Mouse (Mus musculus): ENCODE measurements around the gene Vps33a. TPM values are rescaled to one million over a fixed set of nuclear protein-coding genes. Genes with fewer than 3 reads are reported as not detected.

Vps33a gene
- total and polyA plus RNA-seq, 2 experiments from 2014 or later: 42.0 to 56.2 TPM

DNA sequence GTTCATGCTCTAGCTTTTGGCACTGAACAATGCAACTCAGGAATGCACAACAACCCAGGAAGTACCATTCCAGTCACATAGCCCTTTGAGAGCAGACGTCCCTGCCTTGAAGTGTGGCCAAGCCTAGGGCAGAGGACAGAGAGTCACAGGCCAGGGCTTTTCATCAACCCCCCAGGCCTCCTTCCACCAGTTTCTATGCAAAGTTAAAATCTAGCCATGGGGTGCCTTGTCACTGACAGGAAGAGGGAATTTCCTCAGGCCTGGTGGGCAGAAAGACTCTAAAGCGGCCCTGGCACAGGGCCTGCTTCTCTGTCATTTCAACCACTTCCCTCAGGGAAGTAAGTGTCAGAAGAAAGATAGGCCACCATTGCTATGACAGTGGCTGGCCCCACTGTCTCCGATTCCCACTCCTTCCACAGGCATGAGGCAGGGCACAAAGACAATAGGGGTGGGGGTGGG is 34.4 kb upstream of the Vps33a start:
- Histone ChIP-seq H3K4me2 (ENCODE audit: low read depth, low read length, poor library complexity, severe bottlenecking) (no peak overlapping the region), H3K27ac (ENCODE audit: low read depth, low read length) (no peak overlapping the region), H3K27me3 (ENCODE audit: insufficient read depth, low read length) (no peaks in the 10 kb centered on the region), H3K36me3 (ENCODE audit: insufficient read depth, low read length) (peaks cover 37% of the 10 kb centered on the region), H3K9ac (replicated peaks; ENCODE audit: low read length, poor library complexity, severe bottlenecking) (no peak overlapping the region), H3K4me1 (ENCODE audit: insufficient read depth, low read length) (no peaks in the 10 kb centered on the region), H3K4me3 (ENCODE audit: low read depth, low read length) (no peak overlapping the region), H3K9me3 (ENCODE audit: low read length) (no peaks in the 10 kb centered on the region)
- DNase-seq (ENCODE audit: low spot score): peak; percentile 73
- no peak for ATAC-seq (ENCODE audit: low FRiP score)
- 54% methylated on average over 3 of the region's 3 CpGs for WGBS
- TF ChIP-seq CTCF (IDR thresholded peaks at IDR 0.05): no peak

DNA sequence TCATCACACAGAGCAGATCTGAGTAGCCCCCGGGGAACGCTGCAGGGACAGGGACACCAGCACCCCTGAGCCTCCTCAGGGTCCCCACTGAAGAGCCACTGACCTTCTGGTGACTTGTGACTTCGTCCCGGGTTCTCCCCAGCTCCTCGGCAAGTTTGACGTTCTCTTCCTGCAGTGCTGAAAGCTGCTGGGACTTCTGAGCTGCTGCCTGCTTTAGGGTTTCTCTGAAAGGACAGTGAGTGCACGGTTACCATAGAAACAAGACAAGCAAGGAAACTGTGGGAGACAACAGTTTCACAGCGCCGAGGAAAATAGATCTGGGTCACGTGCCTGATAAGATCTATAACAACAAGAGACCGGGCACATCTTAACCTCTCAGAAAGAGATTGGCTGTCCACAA is 30.7 kb upstream of the Vps33a start:
- H3K4me3 ChIP-seq (ENCODE audit: low read depth, low read length): peak overlapping the region; percentile 9; the same call in 1 of the 2 replicates
- TF ChIP-seq CTCF (IDR thresholded peaks at IDR 0.05): no peak
- H3K27me3 ChIP-seq (ENCODE audit: insufficient read depth, low read length): no peaks in the 10 kb centered on the region
- H3K9ac ChIP-seq (replicated peaks; ENCODE audit: low read length, poor library complexity, severe bottlenecking): no peak overlapping the region; the same call in 1 of the 2 replicates
- no peaks in the 10 kb centered on the region for H3K9me3 ChIP-seq (ENCODE audit: low read length)
- 26% methylated on average over 11 of the region's 11 CpGs for WGBS
- DNase-seq (ENCODE audit: low spot score): peak; percentile 72
- H3K27ac ChIP-seq (ENCODE audit: low read depth, low read length): no peak overlapping the region
- H3K4me2 ChIP-seq (ENCODE audit: low read depth, low read length, poor library complexity, severe bottlenecking): peak overlapping the region; percentile 16
- ATAC-seq (ENCODE audit: low FRiP score): peak; percentile 27; the same call in 1 of the 2 replicates
- peaks cover 37% of the 10 kb centered on the region for H3K36me3 ChIP-seq (ENCODE audit: insufficient read depth, low read length)
- H3K4me1 ChIP-seq (ENCODE audit: insufficient read depth, low read length): no peaks in the 10 kb centered on the region

DNA sequence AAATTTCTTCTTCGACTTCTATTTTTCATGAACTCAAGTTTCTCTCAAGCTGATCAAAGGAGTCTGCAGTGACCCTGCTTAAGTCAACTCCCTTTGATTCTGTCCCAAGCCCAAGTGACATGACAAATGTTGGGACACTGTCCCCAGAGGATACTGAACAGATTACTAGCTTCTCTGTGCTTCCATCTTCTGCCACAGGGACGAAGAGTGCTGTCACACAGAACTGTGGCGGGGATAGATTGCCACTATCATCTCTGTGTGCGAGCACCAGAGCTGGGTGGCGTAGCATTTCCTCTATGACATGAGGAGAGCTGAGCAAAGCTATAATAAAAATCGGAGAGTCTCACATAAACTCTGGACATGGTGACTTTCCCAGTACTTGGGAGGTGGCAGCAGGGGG is 29.3 kb upstream of the Vps33a start:
- H3K9ac ChIP-seq (replicated peaks; ENCODE audit: low read length, poor library complexity, severe bottlenecking): no peak overlapping the region
- H3K27me3 ChIP-seq (ENCODE audit: insufficient read depth, low read length): no peaks in the 10 kb centered on the region
- no peak overlapping the region for H3K4me3 ChIP-seq (ENCODE audit: low read depth, low read length)
- DNase-seq (ENCODE audit: low spot score): peak; percentile 8
- H3K4me2 ChIP-seq (ENCODE audit: low read depth, low read length, poor library complexity, severe bottlenecking): no peak overlapping the region
- no peak for ATAC-seq (ENCODE audit: low FRiP score)
- no peaks in the 10 kb centered on the region for H3K9me3 ChIP-seq (ENCODE audit: low read length)
- H3K27ac ChIP-seq (ENCODE audit: low read depth, low read length): no peak overlapping the region
- H3K4me1 ChIP-seq (ENCODE audit: insufficient read depth, low read length): no peaks in the 10 kb centered on the region
- peaks cover 24% of the 10 kb centered on the region for H3K36me3 ChIP-seq (ENCODE audit: insufficient read depth, low read length)
- no peak for TF ChIP-seq CTCF (IDR thresholded peaks at IDR 0.05)
- 92% methylated on average over 6 of the region's 6 CpGs for WGBS

DNA sequence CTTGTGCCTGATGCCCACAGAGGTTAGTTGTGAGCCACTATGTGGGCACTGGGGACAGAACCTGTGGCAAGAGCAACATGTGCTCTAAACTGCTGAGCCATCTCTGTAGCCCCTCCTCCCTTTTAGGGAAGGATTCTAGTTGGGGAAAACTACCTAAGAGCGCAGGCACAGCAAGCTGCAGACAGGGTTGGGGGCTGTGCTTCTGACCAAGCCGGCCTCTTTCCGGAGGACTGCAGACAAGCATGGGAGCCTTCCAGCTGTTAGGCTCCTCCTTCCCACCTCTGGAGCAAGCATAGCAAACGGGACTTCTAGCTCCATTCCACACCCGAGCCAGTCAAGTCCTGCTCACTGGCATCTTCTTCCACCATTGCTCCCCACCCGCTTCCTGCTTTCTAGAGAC is 26.5 kb upstream of the Vps33a start:
- peaks cover 25% of the 10 kb centered on the region for H3K36me3 ChIP-seq (ENCODE audit: insufficient read depth, low read length)
- H3K9ac ChIP-seq (replicated peaks; ENCODE audit: low read length, poor library complexity, severe bottlenecking): no peak overlapping the region
- H3K4me1 ChIP-seq (ENCODE audit: insufficient read depth, low read length): no peaks in the 10 kb centered on the region
- H3K4me3 ChIP-seq (ENCODE audit: low read depth, low read length): no peak overlapping the region
- no peak for ATAC-seq (ENCODE audit: low FRiP score)
- TF ChIP-seq CTCF (IDR thresholded peaks at IDR 0.05): no peak
- WGBS: 43% methylated on average over 6 of the region's 6 CpGs
- no peak for DNase-seq (ENCODE audit: low spot score)
- no peaks in the 10 kb centered on the region for H3K9me3 ChIP-seq (ENCODE audit: low read length)
- no peaks in the 10 kb centered on the region for H3K27me3 ChIP-seq (ENCODE audit: insufficient read depth, low read length)
- H3K4me2 ChIP-seq (ENCODE audit: low read depth, low read length, poor library complexity, severe bottlenecking): no peak overlapping the region
- H3K27ac ChIP-seq (ENCODE audit: low read depth, low read length): no peak overlapping the region

- no peaks in the 10 kb centered on the region for H3K27me3 ChIP-seq (ENCODE audit: insufficient read depth, low read length)
- TF ChIP-seq CTCF (IDR thresholded peaks at IDR 0.05): no peak
- peaks cover 27% of the 10 kb centered on the region for H3K36me3 ChIP-seq (ENCODE audit: insufficient read depth, low read length)
- no peaks in the 10 kb centered on the region for H3K4me1 ChIP-seq (ENCODE audit: insufficient read depth, low read length)
- no peak for ATAC-seq (ENCODE audit: low FRiP score)
- no peak overlapping the region for H3K9ac ChIP-seq (replicated peaks; ENCODE audit: low read length, poor library complexity, severe bottlenecking)
- H3K4me2 ChIP-seq (ENCODE audit: low read depth, low read length, poor library complexity, severe bottlenecking): no peak overlapping the region
- H3K27ac ChIP-seq (ENCODE audit: low read depth, low read length): no peak overlapping the region
- H3K9me3 ChIP-seq (ENCODE audit: low read length): no peaks in the 10 kb centered on the region
- DNase-seq (ENCODE audit: low spot score): no peak
- 83% methylated on average over 10 of the region's 10 CpGs for WGBS
- H3K4me3 ChIP-seq (ENCODE audit: low read depth, low read length): no peak overlapping the region
These were observed 20.9 kb upstream of the Vps33a start for GRCm38 (mm10) chr5:123593622-123594280.

DNA sequence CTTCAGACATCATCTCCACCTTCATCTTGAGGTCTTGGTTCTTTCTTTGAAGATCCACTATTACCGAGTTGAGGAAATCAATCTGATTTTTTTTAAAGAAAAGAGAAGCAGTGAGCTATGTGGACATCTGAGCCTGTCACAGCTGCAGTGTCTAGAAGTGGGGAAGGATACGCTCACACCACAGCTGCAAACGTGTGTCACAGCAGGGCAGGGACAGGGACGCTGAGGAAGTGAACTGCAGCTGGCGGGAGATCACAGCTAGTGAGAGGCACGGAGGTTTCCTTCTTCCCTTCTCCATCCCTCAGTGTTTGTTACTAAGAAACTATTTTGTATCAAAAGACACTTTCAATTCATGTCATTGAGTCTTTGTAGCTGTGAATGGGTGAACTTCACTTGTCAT is 7.2 kb upstream of the Vps33a start:
- Histone ChIP-seq H3K9me3 (ENCODE audit: low read length) (no peaks in the 10 kb centered on the region), H3K4me1 (ENCODE audit: insufficient read depth, low read length) (no peaks in the 10 kb centered on the region), H3K4me3 (ENCODE audit: low read depth, low read length) (no peak overlapping the region), H3K27me3 (ENCODE audit: insufficient read depth, low read length) (no peaks in the 10 kb centered on the region), H3K36me3 (ENCODE audit: insufficient read depth, low read length) (peaks cover 39% of the 10 kb centered on the region), H3K9ac (replicated peaks; ENCODE audit: low read length, poor library complexity, severe bottlenecking) (no peak overlapping the region), H3K4me2 (ENCODE audit: low read depth, low read length, poor library complexity, severe bottlenecking) (no peak overlapping the region), H3K27ac (ENCODE audit: low read depth, low read length) (no peak overlapping the region)
- TF ChIP-seq CTCF (IDR thresholded peaks at IDR 0.05): no peak
- WGBS: 90% methylated on average over 6 of the region's 6 CpGs
- DNase-seq (ENCODE audit: low spot score) (no peak), ATAC-seq (ENCODE audit: low FRiP score) (no peak)

All from midbrain, postnatal 0 days (tissue).